Mouse (Mus musculus): ENCODE measurements at regions not wholly inside any gene's neighbourhood (a gene's known extent, or its start where the extent isn't known, plus 50 kb on each side); places are given as distances from the start of the nearest gene placed in this dataset.

- Histone ChIP-seq H3K4me3 (no peak overlapping the region), H3K27ac (no peak overlapping the region), H3K36me3 (no peaks in the 10 kb centered on the region), H3K27me3 (no peaks in the 10 kb centered on the region), H3K9me3 (no peaks in the 10 kb centered on the region), H3K4me1 (replicated peaks) (no peaks in the 10 kb centered on the region), H3K4me2 (no peak overlapping the region), H3K9ac (no peak overlapping the region)
- 53% methylated on average over 5 of the region's 5 CpGs for whole genome bisulfite sequencing
- ATAC-seq (ENCODE audit: low FRiP score) = no peak
These were observed 150.6 kb downstream of the Klf5 start for GRCm38 (mm10) chr14:99449112-99449511.

- ATAC-seq (ENCODE audit: low FRiP score) = no peak
- 95% methylated on average over 5 of the region's 5 CpGs for WGBS
- H3K9me3 ChIP-seq = no peaks in the 10 kb centered on the region
These were observed 151.4 kb downstream of the Klf5 start for GRCm38 (mm10) chr14:99449870-99450269.

DNA sequence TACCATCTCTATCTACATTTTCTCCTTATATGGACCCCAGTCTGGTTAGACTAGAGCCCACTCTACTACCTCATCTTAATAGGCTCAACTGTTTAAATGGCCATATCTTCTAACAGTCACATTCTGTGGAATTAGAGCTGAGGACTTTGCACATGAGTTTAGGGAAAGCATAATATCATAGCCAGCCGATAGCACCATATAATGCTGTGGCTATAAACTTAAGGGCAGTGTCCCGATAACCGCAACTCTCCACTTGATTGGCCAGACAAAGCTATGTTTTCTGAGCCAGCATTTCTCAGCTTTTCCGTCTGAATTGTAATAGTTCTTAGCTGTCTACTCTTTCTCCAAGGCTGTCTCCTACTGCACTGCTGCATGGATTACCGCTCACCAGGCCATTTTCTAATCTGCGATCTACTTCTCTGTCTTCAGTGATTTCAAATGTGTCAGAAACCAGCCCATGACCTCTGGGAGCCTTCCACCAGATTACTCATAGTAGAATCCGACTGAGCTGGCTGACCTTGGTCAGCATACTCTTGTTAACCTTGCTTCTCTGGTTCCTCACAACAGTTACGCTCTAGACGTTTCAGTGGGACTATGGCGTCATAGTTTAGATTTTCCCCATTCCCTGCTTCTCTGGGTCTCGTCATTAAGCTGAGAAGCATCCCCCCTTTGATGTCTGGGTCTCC, 152.8 kb downstream of the Klf5 start:
- WGBS = 91% methylated on average over 11 of the region's 11 CpGs
- Histone ChIP-seq H3K36me3 (no peaks in the 10 kb centered on the region), H3K9me3 (no peaks in the 10 kb centered on the region), H3K4me3 (no peak overlapping the region), H3K4me2 (no peak overlapping the region), H3K27me3 (no peaks in the 10 kb centered on the region), H3K4me1 (replicated peaks) (no peaks in the 10 kb centered on the region), H3K9ac (no peak overlapping the region), H3K27ac (no peak overlapping the region)
- ATAC-seq (ENCODE audit: low FRiP score) = no peak

More at GRCm38 (mm10) chr14:99449870-99450269, 151.4 kb downstream of the Klf5 start:
- Histone ChIP-seq H3K4me3 (no peak overlapping the region), H3K4me1 (replicated peaks) (no peaks in the 10 kb centered on the region), H3K27me3 (no peaks in the 10 kb centered on the region), H3K27ac (no peak overlapping the region), H3K4me2 (no peak overlapping the region), H3K36me3 (no peaks in the 10 kb centered on the region), H3K9ac (no peak overlapping the region)

DNA sequence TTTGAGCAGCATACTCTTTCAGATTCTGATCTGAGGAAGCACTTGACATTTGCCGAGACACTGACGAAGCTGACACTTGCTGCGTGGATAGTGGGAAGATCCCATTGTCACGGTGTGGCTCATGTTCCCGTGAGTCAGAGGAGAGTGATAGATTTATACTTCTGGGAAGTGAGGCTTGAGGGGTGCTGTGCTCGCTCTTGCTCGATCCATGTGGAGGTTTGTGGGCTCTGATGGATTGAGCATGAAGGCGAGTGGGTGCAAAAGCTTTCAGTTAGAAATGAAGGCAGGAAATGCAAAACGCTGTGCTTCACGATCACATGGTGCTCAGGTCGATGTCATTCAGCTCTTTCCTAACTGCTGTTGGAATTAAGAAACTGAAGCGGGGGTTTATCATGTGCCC, 155.4 kb downstream of the Klf5 start:
- no peak overlapping the region for H3K9ac ChIP-seq
- no peaks in the 10 kb centered on the region for H3K27me3 ChIP-seq
- no peaks in the 10 kb centered on the region for H3K36me3 ChIP-seq
- no peaks in the 10 kb centered on the region for H3K4me1 ChIP-seq (replicated peaks)
- no peak overlapping the region for H3K4me3 ChIP-seq
- H3K9me3 ChIP-seq = no peaks in the 10 kb centered on the region
- no peak overlapping the region for H3K4me2 ChIP-seq
- no peak overlapping the region for H3K27ac ChIP-seq
- no peak for ATAC-seq (ENCODE audit: low FRiP score)
- WGBS = 89% methylated on average over 12 of the region's 12 CpGs

DNA sequence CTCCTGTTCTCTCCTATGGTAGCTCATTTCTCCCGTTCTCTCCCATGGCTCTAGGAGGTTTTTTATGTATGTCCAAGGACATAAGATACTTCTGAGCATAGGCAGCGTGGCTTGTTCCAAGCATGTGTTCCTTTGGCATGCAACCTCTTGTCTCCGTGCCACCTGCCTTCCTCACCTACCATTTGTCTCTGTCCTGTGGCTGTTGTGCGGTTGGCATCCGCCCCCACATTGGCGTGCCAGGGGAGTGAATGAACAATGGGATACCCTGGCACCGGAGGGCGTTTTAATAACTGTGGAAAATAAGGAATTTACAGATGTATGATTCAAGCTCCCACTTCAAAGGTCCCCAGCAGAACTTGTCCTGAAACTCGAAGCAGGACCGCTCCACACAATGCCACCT, 158.1 kb downstream of the Klf5 start:
- WGBS = 79% methylated on average over 10 of the region's 10 CpGs
- Histone ChIP-seq H3K4me3 (no peak overlapping the region), H3K27me3 (no peaks in the 10 kb centered on the region), H3K9ac (no peak overlapping the region), H3K27ac (no peak overlapping the region), H3K9me3 (no peaks in the 10 kb centered on the region), H3K36me3 (no peaks in the 10 kb centered on the region), H3K4me2 (no peak overlapping the region), H3K4me1 (replicated peaks) (no peaks in the 10 kb centered on the region)
- ATAC-seq (ENCODE audit: low FRiP score) = no peak

DNA sequence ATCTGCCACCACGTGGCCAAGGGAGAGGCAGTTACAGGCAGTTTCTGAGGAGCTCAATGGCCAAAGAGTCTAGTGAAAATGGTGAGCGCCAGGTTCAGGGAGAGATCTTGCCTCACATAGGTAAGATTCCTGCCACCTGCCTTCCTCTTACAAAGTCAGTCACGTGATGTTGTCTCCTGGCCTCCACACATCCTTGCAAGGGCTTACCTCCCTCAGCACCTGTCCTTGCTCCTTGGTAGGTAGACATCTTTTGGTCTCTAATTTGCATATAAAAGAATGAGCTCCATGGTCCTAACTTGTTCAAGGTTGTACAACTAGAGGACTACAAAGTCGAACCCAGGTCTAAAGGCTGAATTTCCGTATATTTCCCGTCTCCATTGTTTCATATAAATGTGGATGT, 159.1 kb downstream of the Klf5 start:
- no peaks in the 10 kb centered on the region for H3K27me3 ChIP-seq
- H3K27ac ChIP-seq = no peak overlapping the region
- H3K9ac ChIP-seq = no peak overlapping the region
- no peaks in the 10 kb centered on the region for H3K4me1 ChIP-seq (replicated peaks)
- WGBS = 86% methylated on average over 6 of the region's 6 CpGs
- no peak overlapping the region for H3K4me2 ChIP-seq
- ATAC-seq (ENCODE audit: low FRiP score) = no peak
- H3K36me3 ChIP-seq = no peaks in the 10 kb centered on the region
- no peak overlapping the region for H3K4me3 ChIP-seq
- H3K9me3 ChIP-seq = no peaks in the 10 kb centered on the region

DNA sequence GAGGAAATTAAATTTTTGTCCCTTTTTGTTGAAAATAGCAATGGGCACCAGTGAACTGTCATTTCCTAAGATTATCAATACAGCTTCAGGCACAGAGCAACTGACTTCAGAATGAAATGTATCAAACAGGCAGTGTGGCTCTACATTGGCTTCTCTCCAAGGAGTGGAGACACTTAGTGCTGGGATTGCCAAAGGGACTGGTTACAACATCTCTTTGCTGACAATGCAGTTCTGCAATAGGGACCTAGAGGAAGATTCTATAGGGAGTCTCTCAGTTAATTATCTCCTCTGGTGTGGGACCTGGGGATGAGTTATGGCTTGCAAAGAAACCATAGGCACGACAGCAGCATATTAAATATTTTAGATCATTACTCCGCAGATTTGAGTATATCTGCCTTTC, 173.6 kb downstream of the Klf5 start:
- H3K27me3 ChIP-seq = no peaks in the 10 kb centered on the region
- no peak for ATAC-seq (ENCODE audit: low FRiP score)
- no peaks in the 10 kb centered on the region for H3K4me1 ChIP-seq (replicated peaks)
- WGBS = 83% methylated on average over 2 of the region's 2 CpGs
- no peak overlapping the region for H3K9ac ChIP-seq
- no peaks in the 10 kb centered on the region for H3K9me3 ChIP-seq
- no peak overlapping the region for H3K27ac ChIP-seq
- H3K36me3 ChIP-seq = no peaks in the 10 kb centered on the region
- H3K4me3 ChIP-seq = no peak overlapping the region
- H3K4me2 ChIP-seq = no peak overlapping the region

DNA sequence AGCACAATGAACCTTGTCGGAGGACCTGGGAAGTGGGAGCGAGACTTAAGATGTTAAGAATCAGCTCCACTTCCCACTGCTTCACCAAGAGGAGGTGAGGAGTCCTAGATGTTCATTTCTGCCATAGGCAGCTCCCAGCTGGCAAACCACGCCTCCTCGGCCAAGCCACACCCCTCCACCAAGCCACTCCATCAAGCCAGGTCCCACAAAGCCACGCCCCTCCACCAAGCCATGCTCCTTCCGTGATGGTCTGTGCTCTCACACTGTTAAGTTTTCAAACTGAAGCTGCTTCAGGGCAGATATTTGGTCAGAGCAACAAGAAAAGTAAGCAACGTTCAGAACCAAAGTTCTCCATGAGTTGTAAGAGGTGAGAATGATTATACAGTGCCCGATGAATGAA, 176.8 kb downstream of the Klf5 start:
- Histone ChIP-seq H3K36me3 (no peaks in the 10 kb centered on the region), H3K4me1 (replicated peaks) (no peaks in the 10 kb centered on the region), H3K27me3 (no peaks in the 10 kb centered on the region), H3K4me3 (no peak overlapping the region), H3K27ac (no peak overlapping the region), H3K4me2 (no peak overlapping the region), H3K9me3 (no peaks in the 10 kb centered on the region), H3K9ac (no peak overlapping the region)
- no peak for ATAC-seq (ENCODE audit: low FRiP score)
- WGBS = 64% methylated on average over 8 of the region's 8 CpGs

- no peak overlapping the region for H3K9ac ChIP-seq
- H3K27me3 ChIP-seq = no peaks in the 10 kb centered on the region
- H3K36me3 ChIP-seq = no peaks in the 10 kb centered on the region
- no peaks in the 10 kb centered on the region for H3K9me3 ChIP-seq
- no peak overlapping the region for H3K4me2 ChIP-seq
- H3K4me1 ChIP-seq (replicated peaks) = no peaks in the 10 kb centered on the region
- H3K27ac ChIP-seq = no peak overlapping the region
- no peak overlapping the region for H3K4me3 ChIP-seq
- no peak for ATAC-seq (ENCODE audit: low FRiP score)
- WGBS = 51% methylated on average over 10 of the region's 10 CpGs
These were observed 182.0 kb downstream of the Klf5 start for GRCm38 (mm10) chr14:99480325-99481077.

DNA sequence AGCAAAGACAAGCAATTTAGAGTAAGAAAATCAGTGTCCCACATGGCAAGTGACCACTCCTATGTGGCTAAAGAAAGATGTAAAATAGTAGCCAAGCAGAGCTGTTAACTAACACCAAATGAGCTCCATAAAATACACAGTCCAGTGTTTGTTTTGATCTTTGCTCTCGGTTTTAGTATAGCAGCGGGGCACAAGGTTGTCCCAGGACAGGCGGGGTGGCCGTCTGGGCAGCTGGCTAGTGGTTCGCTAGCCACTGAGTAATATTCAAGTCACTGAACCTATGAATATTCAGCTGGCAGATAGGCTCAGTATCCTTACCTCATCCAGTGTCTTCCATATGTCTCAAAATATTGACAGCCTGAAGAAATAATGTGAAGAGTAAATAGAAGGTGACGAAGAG, 189.5 kb downstream of the Klf5 start:
- Histone ChIP-seq H3K36me3 (no peaks in the 10 kb centered on the region), H3K4me1 (replicated peaks) (no peaks in the 10 kb centered on the region), H3K9ac (no peak overlapping the region), H3K4me3 (no peak overlapping the region), H3K27me3 (no peaks in the 10 kb centered on the region), H3K9me3 (no peaks in the 10 kb centered on the region), H3K4me2 (no peak overlapping the region), H3K27ac (no peak overlapping the region)
- ATAC-seq (ENCODE audit: low FRiP score) = no peak
- WGBS = 81% methylated on average over 6 of the region's 6 CpGs

GRCm38 (mm10) chr14:99493197-99493596, 194.7 kb downstream of the Klf5 start:
- no peak overlapping the region for H3K27ac ChIP-seq
- no peaks in the 10 kb centered on the region for H3K9me3 ChIP-seq
- no peaks in the 10 kb centered on the region for H3K27me3 ChIP-seq
- no peak for ATAC-seq (ENCODE audit: low FRiP score)
- no peaks in the 10 kb centered on the region for H3K36me3 ChIP-seq
- H3K4me3 ChIP-seq = no peak overlapping the region
- H3K4me2 ChIP-seq = no peak overlapping the region
- no peak overlapping the region for H3K9ac ChIP-seq
- 90% methylated on average over 4 of the region's 4 CpGs for WGBS
- H3K4me1 ChIP-seq (replicated peaks) = no peaks in the 10 kb centered on the region

GRCm38 (mm10) chr14:99493659-99494058, 195.2 kb downstream of the Klf5 start:
- Histone ChIP-seq H3K9me3 (no peaks in the 10 kb centered on the region), H3K4me1 (replicated peaks) (no peaks in the 10 kb centered on the region), H3K36me3 (no peaks in the 10 kb centered on the region), H3K27ac (no peak overlapping the region), H3K4me2 (no peak overlapping the region), H3K4me3 (no peak overlapping the region), H3K27me3 (no peaks in the 10 kb centered on the region), H3K9ac (no peak overlapping the region)
- 89% methylated on average over 6 of the region's 6 CpGs for WGBS
- no peak for ATAC-seq (ENCODE audit: low FRiP score)
